Mouse (Mus musculus) spleen, adult 2 months (tissue): ENCODE results near the gene Zmiz1. TPM values are rescaled to one million over a fixed set of nuclear protein-coding genes. Genes with fewer than 3 reads are reported as not detected.

Experiments
- DNase-seq, 2 experiments: peaks; one replicate each; pipeline versions ENCODE4 v3.0.0 to v3.0.0-alpha.2; 2012 to 2021; ENCODE audit warnings: low spot score in 2 of 2, low read depth in 1 of 2
- H3K27ac ChIP-seq: fragments of 200-500 bp; 2 replicates; pipeline ENCODE4 v1.5.1; 2012; ENCODE audit warnings: low read length, inconsistent platforms; ENCODE audit not compliant: insufficient read depth
- H3K27me3 ChIP-seq: fragments of 200-500 bp; 2 replicates; pipeline ENCODE4 v1.6.1; 2012; ENCODE audit warnings: mild to moderate bottlenecking, moderate library complexity, low read length, inconsistent platforms; ENCODE audit not compliant: control insufficient read depth, insufficient read depth
- H3K36me3 ChIP-seq: fragments of 200-500 bp; 2 replicates; pipeline ENCODE4 v1.6.1; 2012; ENCODE audit warnings: mild to moderate bottlenecking, low read length, inconsistent platforms; ENCODE audit not compliant: control insufficient read depth, insufficient read depth
- H3K4me1 ChIP-seq: fragments of 200-500 bp; 2 replicates; pipeline ENCODE4 v1.6.1; 2011; ENCODE audit warnings: inconsistent platforms; ENCODE audit not compliant: control insufficient read depth, insufficient read depth, insufficient read length
- H3K4me3 ChIP-seq: fragments of 200-500 bp; 2 replicates; pipeline ENCODE4 v1.5.1; 2011; ENCODE audit warnings: mild to moderate bottlenecking, inconsistent platforms; ENCODE audit not compliant: insufficient read depth, insufficient read length; ENCODE audit errors: extremely low read depth
- CTCF ChIP-seq: fragments of 200-500 bp; IDR thresholded peaks from 2 replicates; pipeline ENCODE4 v1.5.1; 2011; ENCODE audit warnings: mild to moderate bottlenecking, inconsistent platforms; ENCODE audit not compliant: insufficient read depth, insufficient read length, insufficient replicate concordance; ENCODE audit errors: extremely low read depth
- POLR2A ChIP-seq: fragments of 200-500 bp; IDR thresholded peaks from 2 replicates; pipeline ENCODE4 v1.6.1; 2011; ENCODE audit warnings: low read depth, low read length, inconsistent platforms
- WGBS: fragments of 180-500 bp; shearing (Covaris S2); methylation state at CpG from one replicate; pipeline ENCODE4 v1.1.7; 2018; 5-methylcytosine and 5-hydroxymethylcytosine counted together
- polyA plus RNA-seq: library from polyadenylated mRNA; depleted of rRNA; stranded (reverse); fragments of >200 nt; gene quantifications from 2 replicates; pipeline ENCODE4 v1.2.3, GENCODE M21; 2012

Gene Zmiz1
- polyA plus RNA-seq, 1 experiment, result 48.5 TPM

- Histone ChIP-seq H3K27me3 (no peaks in the 10 kb centered on the region), H3K36me3 (no peaks in the 10 kb centered on the region), H3K4me1 (peaks cover 12% of the 10 kb centered on the region), H3K27ac (no peak overlapping the region), H3K4me3 (no peak overlapping the region)
- WGBS, result 93% methylated on average over 1 of the region's 1 CpGs
- TF ChIP-seq POLR2A (no peak), CTCF (no peak)
- DNase-seq, result no peak
Observed at GRCm38 (mm10) chr14:25591426-25591825, 132.4 kb downstream of the Zmiz1 start.

- Histone ChIP-seq H3K27me3 (no peaks in the 10 kb centered on the region), H3K4me3 (no peak overlapping the region), H3K27ac (no peak overlapping the region), H3K4me1 (peaks cover 12% of the 10 kb centered on the region), H3K36me3 (no peaks in the 10 kb centered on the region)
- no peak for TF ChIP-seq POLR2A
- TF ChIP-seq CTCF, result no peak
- DNase-seq, result no peak
- WGBS, result 91% methylated on average over 6 of the region's 6 CpGs
Observed at GRCm38 (mm10) chr14:25592522-25592921, 133.5 kb downstream of the Zmiz1 start.

GRCm38 (mm10) chr14:25593876-25594275, 134.9 kb downstream of the Zmiz1 start:
- H3K36me3 ChIP-seq, result peaks cover 3% of the 10 kb centered on the region; the same call in 1 of the 2 replicates
- 52% methylated on average over 8 of the region's 8 CpGs for WGBS

GRCm38 (mm10) chr14:25594611-25595010, 135.6 kb downstream of the Zmiz1 start:
- Histone ChIP-seq H3K4me3 (no peak overlapping the region), H3K27ac (peak overlapping the region; percentile 26; the same call in 1 of the 2 replicates), H3K27me3 (no peaks in the 10 kb centered on the region), H3K4me1 (peaks cover 12% of the 10 kb centered on the region), H3K36me3 (peaks cover 4% of the 10 kb centered on the region; the same call in 1 of the 2 replicates)
- TF ChIP-seq CTCF, result no peak
- no peak for TF ChIP-seq POLR2A
- DNase-seq, result no peak
- whole genome bisulfite sequencing, result 71% methylated on average over 4 of the region's 4 CpGs

More at GRCm38 (mm10) chr14:25593876-25594275, 134.9 kb downstream of the Zmiz1 start:
- H3K4me1 ChIP-seq, result peaks cover 12% of the 10 kb centered on the region
- H3K4me3 ChIP-seq, result no peak overlapping the region
- no peak for TF ChIP-seq CTCF
- TF ChIP-seq POLR2A, result no peak
- no peaks in the 10 kb centered on the region for H3K27me3 ChIP-seq
- peak overlapping the region; percentile 26; the same call in 1 of the 2 replicates for H3K27ac ChIP-seq
- DNase-seq, result peak; percentile 37 to 76

GRCm38 (mm10) chr14:25598960-25599359, 140.0 kb downstream of the Zmiz1 start:
- no peak for DNase-seq
- Histone ChIP-seq H3K36me3 (peaks cover 4% of the 10 kb centered on the region; the same call in 1 of the 2 replicates), H3K27me3 (no peaks in the 10 kb centered on the region), H3K4me1 (peaks cover 14% of the 10 kb centered on the region), H3K27ac (no peak overlapping the region), H3K4me3 (no peak overlapping the region)
- TF ChIP-seq CTCF (no peak), POLR2A (no peak)
- 92% methylated on average over 6 of the region's 6 CpGs for WGBS

- WGBS, result 69% methylated on average over 12 of the region's 12 CpGs
- H3K36me3 ChIP-seq, result peaks cover 4% of the 10 kb centered on the region; the same call in 1 of the 2 replicates
- peaks cover 5% of the 10 kb centered on the region; the same call in 1 of the 2 replicates for H3K4me1 ChIP-seq
- no peak overlapping the region for H3K4me3 ChIP-seq
- no peak for DNase-seq
- peak overlapping the region; percentile 28; the same call in 1 of the 2 replicates for H3K27ac ChIP-seq
- H3K27me3 ChIP-seq, result no peaks in the 10 kb centered on the region
- no peak for TF ChIP-seq POLR2A
- no peak for TF ChIP-seq CTCF
Observed at GRCm38 (mm10) chr14:25599934-25600333, 140.9 kb downstream of the Zmiz1 start.

GRCm38 (mm10) chr14:25600358-25600757, 141.4 kb downstream of the Zmiz1 start:
- H3K4me3 ChIP-seq, result no peak overlapping the region
- DNase-seq, result peak in 1 of 2 experiments; percentile 47
- peaks cover 4% of the 10 kb centered on the region; the same call in 1 of the 2 replicates for H3K36me3 ChIP-seq
- WGBS, result 37% methylated on average over 7 of the region's 7 CpGs
- peak overlapping the region; percentile 28; the same call in 1 of the 2 replicates for H3K27ac ChIP-seq
- peaks cover 5% of the 10 kb centered on the region; the same call in 1 of the 2 replicates for H3K4me1 ChIP-seq
- TF ChIP-seq POLR2A (no peak), CTCF (no peak)
- no peaks in the 10 kb centered on the region for H3K27me3 ChIP-seq
